Mouse (Mus musculus) stomach, embryonic 16.5 days (tissue): ENCODE measurements around the gene Bpifb9a. TPM values are rescaled to one million over a fixed set of nuclear protein-coding genes. Genes with fewer than 3 reads are reported as not detected.
A peak's percentile ranks its signal among the peaks of the same experiment; 100 is the strongest.
"Not testable (repeated sequence)": the region's sequence is repeated elsewhere in the genome, so short reads cannot be mapped to it uniquely, and the experiment has no call there.

Experiments
- ATAC-seq: fragments of 200-750 bp; cut with Nextera tagmentation; 2 replicates; pipeline ENCODE4 v1.8.0; 2017; ENCODE audit warnings: moderate number of reproducible peaks, moderate TSS enrichment; ENCODE audit not compliant: insufficient read depth, low FRiP score
- H3K27ac ChIP-seq: fragments of 300-500 bp; sonication (generic); 2 replicates; pipeline ENCODE4 v1.5.1; 2014; ENCODE audit warnings: low read length
- H3K27me3 ChIP-seq: fragments of 300-500 bp; sonication (generic); 2 replicates; pipeline ENCODE4 v1.6.1; 2014; ENCODE audit warnings: low read length, control low read depth, mixed read lengths; ENCODE audit not compliant: control insufficient read depth, insufficient read depth
- H3K36me3 ChIP-seq: fragments of 300-500 bp; sonication (generic); 2 replicates; pipeline ENCODE4 v1.6.1; 2014; ENCODE audit warnings: low read length; ENCODE audit not compliant: control insufficient read depth, insufficient read depth
- H3K4me1 ChIP-seq: fragments of 300-500 bp; sonication (generic); 2 replicates; pipeline ENCODE4 v1.6.1; 2014; ENCODE audit warnings: low read length, control low read depth, mixed read lengths; ENCODE audit not compliant: control insufficient read depth, insufficient read depth
- H3K4me2 ChIP-seq: fragments of 300-500 bp; sonication (generic); 2 replicates; pipeline ENCODE4 v1.6.1; 2014; ENCODE audit warnings: low read depth, low read length, mixed read lengths
- H3K4me3 ChIP-seq: fragments of 300-500 bp; sonication (generic); replicated peaks from 2 replicates; pipeline ENCODE4 v1.5.1; 2014; ENCODE audit warnings: mild to moderate bottlenecking, low read length
- H3K9ac ChIP-seq: fragments of 300-500 bp; sonication (generic); 2 replicates; pipeline ENCODE4 v1.6.1; 2014; ENCODE audit warnings: low read length
- H3K9me3 ChIP-seq: fragments of 300-500 bp; sonication (generic); replicated peaks from 2 replicates; pipeline ENCODE4 v1.6.1; 2016; ENCODE audit warnings: low read length, control low read depth; ENCODE audit not compliant: control insufficient read depth
- WGBS: fragments of 180-500 bp; shearing (Covaris S2); extraction: QIAGEN DNeasy Blood & Tissue Kit; methylation state at CpG from one replicate; pipeline ENCODE4 v1.1.7; 2014; 5-methylcytosine and 5-hydroxymethylcytosine counted together
- polyA plus RNA-seq: library from polyadenylated mRNA; unstranded; fragments of >200 nt; fragmentation: Nextera tagmentation; extraction: Ambion mirVana; gene quantifications from 2 replicates; pipeline ENCODE4 v1.2.1, GENCODE M21; 2015

Gene Bpifb9a
- polyA plus RNA-seq, 1 experiment from 2014 or later: not detected

DNA sequence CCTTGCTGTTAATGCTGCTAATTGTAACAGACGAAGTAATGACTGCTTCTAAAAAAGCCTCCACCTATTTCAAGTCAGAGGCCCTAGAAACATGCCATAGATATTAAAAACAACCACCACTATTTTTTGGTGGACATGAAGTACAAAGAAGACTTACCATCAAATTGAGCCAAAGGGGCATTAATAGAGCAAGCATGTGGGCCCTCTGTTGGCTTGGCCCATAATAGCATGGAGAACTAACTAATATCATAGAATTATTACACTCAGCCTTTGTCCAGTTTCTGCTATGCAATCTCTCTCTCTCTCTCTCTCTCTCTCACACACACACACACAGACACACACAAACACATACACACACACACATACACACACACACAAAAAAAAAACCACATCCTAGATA, 35.2 kb downstream of the Bpifb9a start:
- no peak overlapping the region for H3K4me3 ChIP-seq
- whole genome bisulfite sequencing: 77% methylated on average over 1 of the region's 1 CpGs
- no peaks in the 10 kb centered on the region for H3K4me1 ChIP-seq
- H3K36me3 ChIP-seq: no peaks in the 10 kb centered on the region
- no peaks in the 10 kb centered on the region for H3K9me3 ChIP-seq
- no peak for ATAC-seq
- no peak overlapping the region for H3K4me2 ChIP-seq
- no peak overlapping the region for H3K27ac ChIP-seq
- H3K27me3 ChIP-seq: no peaks in the 10 kb centered on the region
- H3K9ac ChIP-seq: no peak overlapping the region

DNA sequence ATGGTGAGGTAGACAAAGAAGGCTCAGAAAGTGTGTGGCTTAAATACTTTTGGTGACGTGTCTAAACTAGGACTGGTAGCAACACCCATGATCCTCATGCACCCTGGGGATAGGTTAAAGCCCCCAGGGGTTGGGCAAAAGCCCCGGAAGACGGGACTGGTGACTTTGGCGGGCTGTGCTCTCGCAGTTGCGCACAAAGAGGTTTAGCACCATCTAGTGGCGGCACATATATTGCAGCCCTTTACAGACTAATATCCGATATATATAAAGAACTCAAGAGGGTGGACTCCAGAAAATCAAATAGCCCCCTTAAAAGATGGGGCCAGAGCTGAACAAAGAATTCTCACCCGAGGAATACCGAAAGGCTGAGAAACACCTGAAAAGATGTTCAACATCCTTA, 37.1 kb downstream of the Bpifb9a start:
- WGBS: 3% methylated on average over 10 of the region's 10 CpGs
- peak overlapping the region; percentile 31; the same call in 1 of the 2 replicates for H3K4me2 ChIP-seq
- H3K27me3 ChIP-seq, H3K9ac ChIP-seq, H3K9me3 ChIP-seq, H3K27ac ChIP-seq, H3K4me1 ChIP-seq, H3K4me3 ChIP-seq, H3K36me3 ChIP-seq, ATAC-seq: not testable (repeated sequence)

DNA sequence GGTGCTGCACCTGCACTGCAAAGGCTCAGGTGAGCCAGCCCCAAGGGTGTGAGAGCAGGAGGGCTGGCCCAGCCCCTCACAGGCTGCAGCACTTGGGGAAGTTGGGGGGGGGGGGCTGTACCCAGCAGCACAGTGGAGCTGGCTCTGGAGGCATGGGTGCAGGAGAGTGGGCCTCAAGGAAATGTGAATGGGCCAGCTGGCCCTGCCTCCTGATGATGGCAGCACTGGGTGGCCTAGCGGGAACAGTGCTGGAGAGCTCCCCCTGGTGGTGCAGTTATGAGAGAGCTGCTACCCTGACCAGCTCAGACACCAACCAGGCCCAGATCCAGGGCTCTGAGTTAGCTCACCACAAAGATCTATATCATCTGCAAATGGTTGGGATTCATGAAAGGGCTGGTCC, 42.8 kb downstream of the Bpifb9a start:
- no peak overlapping the region for H3K4me3 ChIP-seq
- no peak overlapping the region for H3K27ac ChIP-seq
- H3K27me3 ChIP-seq: no peaks in the 10 kb centered on the region
- no peaks in the 10 kb centered on the region for H3K4me1 ChIP-seq
- no peak overlapping the region for H3K4me2 ChIP-seq
- no peaks in the 10 kb centered on the region for H3K9me3 ChIP-seq
- ATAC-seq: peak; percentile 37; the same call in 1 of the 2 replicates
- no peak overlapping the region for H3K9ac ChIP-seq
- no peaks in the 10 kb centered on the region for H3K36me3 ChIP-seq
- WGBS: 8% methylated on average over 1 of the region's 1 CpGs

DNA sequence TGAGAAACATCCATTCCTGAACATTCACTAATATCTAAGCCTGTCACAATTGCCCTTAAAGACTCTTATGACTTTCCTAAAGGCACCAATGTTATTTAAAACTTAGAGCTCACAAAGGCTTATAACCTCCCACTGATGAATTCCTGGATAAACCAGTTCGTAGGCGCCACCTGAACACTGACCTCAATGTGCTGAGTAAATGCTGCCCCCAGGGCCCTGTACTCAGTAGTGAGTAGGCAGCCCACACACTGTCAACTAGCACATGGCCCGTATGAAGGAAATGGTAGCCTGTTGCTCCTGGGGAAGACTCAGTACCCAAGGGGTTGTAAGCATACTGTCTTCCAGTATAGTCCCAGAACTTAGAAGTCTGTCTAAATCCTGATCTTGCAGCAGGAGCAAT, 44.1 kb downstream of the Bpifb9a start:
- no peak overlapping the region for H3K9ac ChIP-seq
- H3K4me3 ChIP-seq: no peak overlapping the region
- H3K27ac ChIP-seq: no peak overlapping the region
- H3K4me2 ChIP-seq: no peak overlapping the region
- no peaks in the 10 kb centered on the region for H3K36me3 ChIP-seq
- WGBS: 78% methylated on average over 3 of the region's 3 CpGs
- no peaks in the 10 kb centered on the region for H3K27me3 ChIP-seq
- no peaks in the 10 kb centered on the region for H3K9me3 ChIP-seq
- no peak for ATAC-seq
- no peaks in the 10 kb centered on the region for H3K4me1 ChIP-seq

DNA sequence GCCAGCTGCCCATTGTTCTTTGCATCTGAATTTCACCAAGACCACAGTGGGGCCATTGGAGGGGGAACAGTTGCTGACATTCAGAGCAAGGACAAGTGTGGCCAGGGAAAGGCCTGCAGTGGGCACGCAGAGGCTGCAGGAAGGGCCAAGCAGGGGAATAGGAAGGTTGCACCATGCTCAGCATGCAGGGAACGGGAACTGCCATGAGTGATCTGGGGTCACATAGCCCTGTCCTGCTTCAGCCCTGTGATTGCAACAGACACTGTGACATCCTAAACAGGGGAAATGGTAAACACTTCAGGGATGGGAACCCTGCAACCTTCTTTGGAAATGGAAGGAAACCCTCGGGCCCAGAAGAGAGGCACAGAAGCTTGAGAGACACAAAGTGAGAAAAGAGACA, 47.0 kb downstream of the Bpifb9a start:
- H3K36me3 ChIP-seq, H3K4me2 ChIP-seq, H3K9me3 ChIP-seq, ATAC-seq, H3K27me3 ChIP-seq, H3K4me1 ChIP-seq, H3K4me3 ChIP-seq, H3K27ac ChIP-seq, H3K9ac ChIP-seq: not testable (repeated sequence)
- 80% methylated on average over 1 of the region's 3 CpGs for WGBS

DNA sequence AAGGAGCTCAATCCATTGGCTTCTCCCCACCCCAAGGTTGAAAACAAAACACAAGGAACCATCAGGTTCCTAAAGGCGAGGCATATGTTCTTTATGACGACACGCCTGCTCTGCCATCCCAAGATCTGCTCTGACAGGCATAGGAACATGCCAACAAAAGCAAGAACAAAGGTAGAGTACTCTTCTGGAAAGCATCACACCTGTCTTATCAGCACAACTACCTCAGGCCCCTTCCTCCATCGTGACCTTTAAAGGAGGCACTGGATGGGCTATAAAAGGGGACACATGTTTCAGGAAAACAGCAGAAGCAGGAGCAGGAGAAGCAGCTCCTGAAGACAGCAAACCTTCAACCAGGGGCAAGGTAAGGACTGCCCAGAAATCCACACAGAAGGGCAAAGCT, 49.3 kb downstream of the Bpifb9a start, which contains the start of gene Bpifb9b:
TSS of gene Bpifb9b (plus strand) at position 301 of the 400 bp plus-strand sequence.
- WGBS: 80% methylated on average over 4 of the region's 4 CpGs
- H3K27me3 ChIP-seq, H3K9me3 ChIP-seq, H3K27ac ChIP-seq, ATAC-seq, H3K9ac ChIP-seq, H3K4me1 ChIP-seq, H3K4me3 ChIP-seq, H3K36me3 ChIP-seq, H3K4me2 ChIP-seq: not testable (repeated sequence)

DNA sequence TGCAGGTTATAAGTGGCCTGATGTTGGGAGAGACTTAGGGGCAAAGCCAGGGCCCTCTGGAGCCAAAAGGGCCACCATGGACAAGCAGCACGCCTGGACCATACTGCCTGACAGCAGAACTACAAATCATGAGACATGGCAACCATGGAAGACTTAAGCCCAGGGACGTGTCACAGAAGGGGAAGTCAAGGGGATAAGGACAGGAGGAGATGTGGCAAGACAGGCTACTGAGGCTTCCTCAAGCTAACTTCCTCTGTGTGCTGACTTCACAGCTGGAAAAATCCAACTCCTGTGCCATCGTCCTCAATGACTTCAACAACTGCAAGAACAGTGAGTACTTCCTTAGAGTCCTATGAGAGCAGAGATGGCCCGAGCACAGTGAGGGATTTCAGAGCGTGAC, 56.1 kb downstream of the Bpifb9a start:
- H3K9me3 ChIP-seq, H3K9ac ChIP-seq, H3K27ac ChIP-seq, H3K4me1 ChIP-seq, H3K27me3 ChIP-seq, H3K36me3 ChIP-seq, H3K4me3 ChIP-seq, H3K4me2 ChIP-seq, ATAC-seq: not testable (repeated sequence)
- 82% methylated on average over 5 of the region's 5 CpGs for WGBS

Other genes with a start within 250 kb of the Bpifb9a start
- gene Bpifa2, start 249.6 kb upstream of the Bpifb9a start, polyA plus RNA-seq: not detected in 2 replicates
- gene Bpifa3, start 127.5 kb upstream of the Bpifb9a start, polyA plus RNA-seq: not detected in 2 replicates
- 0.27 TPM in 1 of 2 replicates, not detected in the other for gene Bpifa1, start 115.0 kb upstream of the Bpifb9a start, polyA plus RNA-seq
- gene Bpifa5, start 95.2 kb upstream of the Bpifb9a start, polyA plus RNA-seq: not detected in 2 replicates
- gene Bpifb1, start 67.0 kb upstream of the Bpifb9a start, polyA plus RNA-seq: 711 and 1,131 TPM in 2 replicates
- 1.7 and 3.7 TPM in 2 replicates for gene Bpifb5, start 34.1 kb upstream of the Bpifb9a start, polyA plus RNA-seq
- gene Bpifb9b, start 49.4 kb downstream of the Bpifb9a start, polyA plus RNA-seq: not detected in 2 replicates
- gene Cdk5rap1, start 115.2 kb downstream of the Bpifb9a start, polyA plus RNA-seq: 14.9 and 18.5 TPM in 2 replicates
- 4.2 and 7.9 TPM in 2 replicates for gene Snta1, start 150.2 kb downstream of the Bpifb9a start, polyA plus RNA-seq
- 31.8 and 32.8 TPM in 2 replicates for gene Cbfa2t2, start 178.6 kb downstream of the Bpifb9a start, polyA plus RNA-seq